In genomic region chr5:135793996-135794858, GRCm38 (mm10) we compare ENCODE assay signal across 7 mouse cellular contexts. TPM values are rescaled to one million over a fixed set of nuclear protein-coding genes. Genes with fewer than 3 reads are reported as not detected.
DNase-seq lines count a peak whose midpoint lies in the region; ATAC-seq lines count a peak whose summit lies in the region.

No protein-coding gene starts in this region.

- peak overlapping the region; percentile 67 for H3K9ac ChIP-seq in intestine, embryonic 16.5 days (ENCODE audit: low read depth, low read length)
- peak overlapping the region; percentile 42 for H3K9ac ChIP-seq in midbrain, embryonic 11.5 days (ENCODE audit: low read length)

- H3K27me3 ChIP-seq in intestine, embryonic 16.5 days (replicated peaks; ENCODE audit: control insufficient read depth, insufficient read depth, low read length): no peaks in the 10 kb centered on the region
- no peaks in the 10 kb centered on the region for H3K27me3 ChIP-seq in midbrain, embryonic 11.5 days (ENCODE audit: control insufficient read depth, insufficient read depth, low read length)

- ATAC-seq in intestine, embryonic 16.5 days: peak; percentile 84
- peak; percentile 94 for ATAC-seq in midbrain, embryonic 11.5 days (ENCODE audit: low FRiP score)

- H3K4me3 ChIP-seq in intestine, embryonic 16.5 days (ENCODE audit: low read length): peak overlapping the region; percentile 40
- H3K4me3 ChIP-seq in midbrain, embryonic 11.5 days (ENCODE audit: low read depth, low read length): 0 out of 2 replicates have a peak overlapping the region, but pooled peaks have one; percentile 5

- H3K4me1 ChIP-seq in intestine, embryonic 16.5 days (ENCODE audit: control insufficient read depth, insufficient read depth, low read length): peaks cover 4% of the 10 kb centered on the region; the same call in 1 of the 2 replicates
- peaks cover 9% of the 10 kb centered on the region; the same call in 1 of the 2 replicates for H3K4me1 ChIP-seq in midbrain, embryonic 11.5 days (ENCODE audit: control insufficient read depth, insufficient read depth, low read length)

- peak overlapping the region; percentile 57 for H3K4me2 ChIP-seq in intestine, embryonic 16.5 days (ENCODE audit: low read depth, low read length)
- H3K4me2 ChIP-seq in midbrain, embryonic 11.5 days: peak overlapping the region; percentile 34

- DNase-seq in adrenal gland, adult 2 months: peak; percentile 90
- DNase-seq in embryo, embryonic 9.5 days (ENCODE audit: extremely low spot score): peak; percentile 90
- peak; percentile 83 to 88 for DNase-seq in gastrocnemius, postnatal 36 days
- peak; percentile 86 to 89 for DNase-seq in left cerebral cortex, postnatal 36 days (ENCODE audit: low spot score in 2 of 2)
- peak; percentile 99 for DNase-seq in midbrain, embryonic 11.5 days (ENCODE audit: low spot score, missing footprints)
- DNase-seq in skeletal muscle tissue, adult 2 months (ENCODE audit: low read depth, low spot score): peak; percentile 70

- WGBS in intestine, embryonic 16.5 days: 15% methylated on average over 20 of the region's 20 CpGs
- WGBS in midbrain, embryonic 11.5 days: 10% methylated on average over 20 of the region's 20 CpGs

- H3K9me3 ChIP-seq in intestine, embryonic 16.5 days (ENCODE audit: control insufficient read depth, low read length): no peaks in the 10 kb centered on the region
- no peaks in the 10 kb centered on the region for H3K9me3 ChIP-seq in midbrain, embryonic 11.5 days (ENCODE audit: control insufficient read depth, low read length)

- H3K27ac ChIP-seq in intestine, embryonic 16.5 days (ENCODE audit: low read length): 0 out of 2 replicates have a peak overlapping the region, but pooled peaks have one; percentile 28
- H3K27ac ChIP-seq in midbrain, embryonic 11.5 days (ENCODE audit: low read depth, low read length): peak overlapping the region; percentile 84

- intact Hi-C loops in gastrocnemius, postnatal 36 days (cut with DNase I): loop anchor here (1.0 kb wide), 1 partner anchor 61 kb away; no protein-coding TSS in a partner anchor
- intact Hi-C loops in left cerebral cortex, postnatal 36 days (cut with DNase I): loop anchor here (1.0 kb wide), 1 partner anchor 61 kb away; no protein-coding TSS in a partner anchor

- H3K36me3 ChIP-seq in intestine, embryonic 16.5 days (ENCODE audit: control insufficient read depth, insufficient read depth, low read length): peaks cover 10% of the 10 kb centered on the region
- H3K36me3 ChIP-seq in midbrain, embryonic 11.5 days (ENCODE audit: control insufficient read depth, insufficient read depth, low read length): peaks cover 22% of the 10 kb centered on the region

RNA-seq across cellular contexts. Expression of gene Srrm3, which starts 12.5 kb away (rescaled TPM):
- total RNA-seq in adrenal gland, adult 2 months (2021): 1 to 10 TPM; 2.8 to 3.9 TPM
- 3.0 and 3.6 TPM in 2 replicates for polyA plus RNA-seq in adrenal gland, adult 2 months (2012; rRNA removed)
- not detected for total RNA-seq in gastrocnemius, postnatal 36 days (2021)
- polyA plus RNA-seq in intestine, embryonic 16.5 days (2015; fragmentation: Nextera tagmentation; extraction: Ambion mirVana): 2.6 and 3.1 TPM in 2 replicates
- total RNA-seq in left cerebral cortex, postnatal 36 days (2021): 100 to 1,000 TPM in 1 of 2 experiments, 10 to 100 TPM in 1; 65.0 to 119 TPM
- 19.0 and 20.7 TPM in 2 replicates for polyA plus RNA-seq in midbrain, embryonic 11.5 days (2014; fragmentation: Nextera tagmentation; extraction: Ambion mirVana)

RNA-seq across cellular contexts. Expression of gene Mdh2, which starts 15.9 kb away (rescaled TPM):
- total RNA-seq in adrenal gland, adult 2 months (2021): 100 to 1,000 TPM; 593 to 606 TPM
- 1,232 and 1,278 TPM in 2 replicates for polyA plus RNA-seq in adrenal gland, adult 2 months (2012; rRNA removed)
- total RNA-seq in gastrocnemius, postnatal 36 days (2021): 1,000 to 10,000 TPM; 1,079 to 1,088 TPM
- polyA plus RNA-seq in intestine, embryonic 16.5 days (2015; fragmentation: Nextera tagmentation; extraction: Ambion mirVana): 873 and 892 TPM in 2 replicates
- total RNA-seq in left cerebral cortex, postnatal 36 days (2021): 100 to 1,000 TPM; 374 to 435 TPM
- polyA plus RNA-seq in midbrain, embryonic 11.5 days (2014; fragmentation: Nextera tagmentation; extraction: Ambion mirVana): 562 and 580 TPM in 2 replicates

RNA-seq across cellular contexts. Expression of gene Styxl1, which starts 16.0 kb away (rescaled TPM):
- under 1 TPM; 0.32 to 0.52 TPM for total RNA-seq in adrenal gland, adult 2 months (2021)
- polyA plus RNA-seq in adrenal gland, adult 2 months (2012; rRNA removed): 0.29 and 0.48 TPM in 2 replicates
- not detected for total RNA-seq in gastrocnemius, postnatal 36 days (2021)
- 0.21 and 0.35 TPM in 2 replicates for polyA plus RNA-seq in intestine, embryonic 16.5 days (2015; fragmentation: Nextera tagmentation; extraction: Ambion mirVana)
- total RNA-seq in left cerebral cortex, postnatal 36 days (2021): not detected
- polyA plus RNA-seq in midbrain, embryonic 11.5 days (2014; fragmentation: Nextera tagmentation; extraction: Ambion mirVana): not detected in 2 replicates

RNA-seq across cellular contexts. Expression of gene Tmem120a, which starts 50.0 kb away (rescaled TPM):
- 10 to 100 TPM; 40.8 to 80.5 TPM for total RNA-seq in adrenal gland, adult 2 months (2021)
- 60.0 and 87.2 TPM in 2 replicates for polyA plus RNA-seq in adrenal gland, adult 2 months (2012; rRNA removed)
- total RNA-seq in gastrocnemius, postnatal 36 days (2021): 1 to 10 TPM; 4.3 to 7.8 TPM
- 65.1 and 65.8 TPM in 2 replicates for polyA plus RNA-seq in intestine, embryonic 16.5 days (2015; fragmentation: Nextera tagmentation; extraction: Ambion mirVana)
- 10 to 100 TPM; 15.6 to 18.0 TPM for total RNA-seq in left cerebral cortex, postnatal 36 days (2021)
- 57.5 and 59.9 TPM in 2 replicates for polyA plus RNA-seq in midbrain, embryonic 11.5 days (2014; fragmentation: Nextera tagmentation; extraction: Ambion mirVana)

Comparison
In these comparisons a context has a peak if more than half of its experiments do, and no peak if none do; other contexts are left out.
1. Peak in every context shown above with its lines: DNase-seq, ATAC-seq, H3K4me3 ChIP-seq and H3K27ac ChIP-seq.
2. RNA of gene Srrm3, which starts 12.5 kb away (total RNA-seq): 65.0 to 119 TPM in left cerebral cortex, postnatal 36 days; 2.8 to 3.9 TPM in adrenal gland, adult 2 months and not detected in gastrocnemius, postnatal 36 days; every median in the first group is over 10 times any median in the second.